Mouse (Mus musculus): ENCODE measurements around the gene Cd109.
A peak's percentile ranks its signal among the peaks of the same experiment; 100 is the strongest.

Cd109 gene

GRCm38 (mm10) chr9:78615401-78616021, at the start of gene Cd109:
Cd109 (plus strand) TSS chr9:78615546.
- DNase-seq (ENCODE audit: low read depth, low spot score), result peak; percentile 80

GRCm38 (mm10) chr9:78569934-78570333, 45.4 kb upstream of the Cd109 start:
- no peak for DNase-seq (ENCODE audit: low read depth, low spot score)

GRCm38 (mm10) chr9:78576466-78576865, 38.9 kb upstream of the Cd109 start:
- no peak for DNase-seq (ENCODE audit: low read depth, low spot score)

GRCm38 (mm10) chr9:78578824-78579223, 36.5 kb upstream of the Cd109 start:
- no peak for DNase-seq (ENCODE audit: low read depth, low spot score)

- no peak for DNase-seq (ENCODE audit: low read depth, low spot score)
Observed at GRCm38 (mm10) chr9:78579644-78580396, 35.5 kb upstream of the Cd109 start.

GRCm38 (mm10) chr9:78587218-78587883, 28.0 kb upstream of the Cd109 start:
- DNase-seq (ENCODE audit: low read depth, low spot score), result peak; percentile 45

GRCm38 (mm10) chr9:78587914-78588313, 27.4 kb upstream of the Cd109 start, which contains the start of gene Slc17a5:
Slc17a5 (minus strand) TSS chr9:78588041.
- DNase-seq (ENCODE audit: low read depth, low spot score), result peak; percentile 97

GRCm38 (mm10) chr9:78588411-78589033, 26.8 kb upstream of the Cd109 start:
- no peak for DNase-seq (ENCODE audit: low read depth, low spot score)

GRCm38 (mm10) chr9:78590471-78590870, 24.9 kb upstream of the Cd109 start:
- no peak for DNase-seq (ENCODE audit: low read depth, low spot score)

- no peak for DNase-seq (ENCODE audit: low read depth, low spot score)
Observed at GRCm38 (mm10) chr9:78595257-78595656, 20.1 kb upstream of the Cd109 start.

- peak; percentile 63 for DNase-seq (ENCODE audit: low read depth, low spot score)
Observed at GRCm38 (mm10) chr9:78595769-78596555, 19.4 kb upstream of the Cd109 start.

- peak; percentile 74 for DNase-seq (ENCODE audit: low read depth, low spot score)
Observed at GRCm38 (mm10) chr9:78596834-78597233, 18.5 kb upstream of the Cd109 start.

GRCm38 (mm10) chr9:78599927-78600326, 15.4 kb upstream of the Cd109 start:
- no peak for DNase-seq (ENCODE audit: low read depth, low spot score)

GRCm38 (mm10) chr9:78601046-78601730, 14.2 kb upstream of the Cd109 start:
- DNase-seq (ENCODE audit: low read depth, low spot score), result peak; percentile 67

GRCm38 (mm10) chr9:78614201-78614600, 1.1 kb upstream of the Cd109 start:
- DNase-seq (ENCODE audit: low read depth, low spot score), result no peak

- no peak for DNase-seq (ENCODE audit: low read depth, low spot score)
Observed at GRCm38 (mm10) chr9:78619285-78619684, 3.9 kb downstream of the Cd109 start.

- peak; percentile 93 for DNase-seq (ENCODE audit: low read depth, low spot score)
Observed at GRCm38 (mm10) chr9:78623301-78623747, 8.0 kb downstream of the Cd109 start.

- DNase-seq (ENCODE audit: low read depth, low spot score), result peak; percentile 51
Observed at GRCm38 (mm10) chr9:78629991-78630390, 14.6 kb downstream of the Cd109 start.

GRCm38 (mm10) chr9:78631755-78632434, 16.5 kb downstream of the Cd109 start:
- DNase-seq (ENCODE audit: low read depth, low spot score), result no peak

GRCm38 (mm10) chr9:78633976-78634375, 18.6 kb downstream of the Cd109 start:
- DNase-seq (ENCODE audit: low read depth, low spot score), result peak; percentile 92
